Mouse (Mus musculus): Measurements from ENCODE around the gene Nek9. TPM values are rescaled to one million over a fixed set of nuclear protein-coding genes. Genes with fewer than 3 reads are reported as not detected.
A peak's percentile ranks its signal among the peaks of the same experiment; 100 is the strongest.

The Nek9 gene
- polyA plus RNA-seq, 1 experiment from 2014 or later, result 4.5 TPM

DNA sequence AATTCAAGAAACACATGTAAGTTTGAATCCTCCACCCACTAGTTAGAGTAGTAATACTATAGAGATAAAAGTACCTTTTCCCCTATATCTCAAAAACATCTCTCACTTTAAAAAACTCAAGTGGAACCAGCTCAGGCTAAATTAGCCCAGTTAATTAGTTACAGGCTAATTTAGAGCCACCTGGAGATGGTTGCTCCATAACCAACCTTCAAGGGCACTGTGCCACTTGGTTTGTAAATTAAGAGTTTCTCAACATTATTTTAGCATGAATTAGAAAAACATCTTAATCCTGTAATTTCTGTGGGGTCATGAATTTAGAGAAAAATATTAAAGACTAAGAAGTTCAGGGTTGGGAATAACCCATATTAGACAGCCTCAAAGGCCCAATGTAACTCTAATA, 47.6 kb downstream of the Nek9 start:
- Histone ChIP-seq H3K27ac (ENCODE audit: low read depth) (no peak overlapping the region), H3K9ac (replicated peaks) (no peak overlapping the region), H3K4me1 (ENCODE audit: insufficient read depth) (peaks cover 7% of the 10 kb centered on the region; the same call in 1 of the 2 replicates), H3K27me3 (ENCODE audit: insufficient read depth, low read length) (peaks cover 19% of the 10 kb centered on the region), H3K4me2 (ENCODE audit: low read depth, low read length) (no peak overlapping the region), H3K4me3 (ENCODE audit: low read depth, low read length) (no peak overlapping the region), H3K9me3 (ENCODE audit: low read length) (no peaks in the 10 kb centered on the region), H3K36me3 (replicated peaks; ENCODE audit: insufficient read depth, low read length) (no peaks in the 10 kb centered on the region)
- DNase-seq, result no peak
- TF ChIP-seq EP300 (IDR thresholded peaks at IDR 0.05; ENCODE audit: low read depth) (no peak), CTCF (IDR thresholded peaks at IDR 0.05; ENCODE audit: low read depth) (no peak)
- ATAC-seq, result no peak

DNA sequence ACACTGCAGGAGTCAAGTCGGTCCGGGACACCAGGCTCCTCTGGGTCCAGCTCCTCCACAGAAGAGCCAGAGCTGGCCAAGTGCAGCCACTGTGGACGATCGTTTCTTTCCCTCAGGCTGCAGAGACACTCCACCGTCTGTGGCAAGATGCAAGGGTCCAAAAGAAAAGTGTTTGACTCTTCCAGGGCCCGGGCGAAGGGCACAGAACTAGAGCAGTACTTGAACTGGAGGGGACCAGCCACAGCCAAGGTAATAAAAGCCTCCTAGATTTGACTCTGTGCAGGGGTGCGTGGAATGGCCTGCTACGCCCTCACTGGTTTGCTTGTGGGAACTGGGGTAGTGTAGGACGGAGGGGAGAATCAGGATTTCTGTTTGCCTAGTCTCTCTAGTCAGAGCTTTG, 48.5 kb downstream of the Nek9 start:
- H3K27ac ChIP-seq (ENCODE audit: low read depth), result no peak overlapping the region
- WGBS (ENCODE audit: insufficient replicate concordance), result 75% methylated on average over 10 of the region's 10 CpGs
- H3K36me3 ChIP-seq (replicated peaks; ENCODE audit: insufficient read depth, low read length), result no peaks in the 10 kb centered on the region
- TF ChIP-seq CTCF (IDR thresholded peaks at IDR 0.05; ENCODE audit: low read depth), result no peak
- H3K4me1 ChIP-seq (ENCODE audit: insufficient read depth), result peaks cover 7% of the 10 kb centered on the region; the same call in 1 of the 2 replicates
- H3K4me2 ChIP-seq (ENCODE audit: low read depth, low read length), result no peak overlapping the region
- H3K27me3 ChIP-seq (ENCODE audit: insufficient read depth, low read length), result peaks cover 19% of the 10 kb centered on the region
- H3K9ac ChIP-seq (replicated peaks), result no peak overlapping the region
- no peak for ATAC-seq
- no peaks in the 10 kb centered on the region for H3K9me3 ChIP-seq (ENCODE audit: low read length)
- H3K4me3 ChIP-seq (ENCODE audit: low read depth, low read length), result no peak overlapping the region
- no peak for DNase-seq

DNA sequence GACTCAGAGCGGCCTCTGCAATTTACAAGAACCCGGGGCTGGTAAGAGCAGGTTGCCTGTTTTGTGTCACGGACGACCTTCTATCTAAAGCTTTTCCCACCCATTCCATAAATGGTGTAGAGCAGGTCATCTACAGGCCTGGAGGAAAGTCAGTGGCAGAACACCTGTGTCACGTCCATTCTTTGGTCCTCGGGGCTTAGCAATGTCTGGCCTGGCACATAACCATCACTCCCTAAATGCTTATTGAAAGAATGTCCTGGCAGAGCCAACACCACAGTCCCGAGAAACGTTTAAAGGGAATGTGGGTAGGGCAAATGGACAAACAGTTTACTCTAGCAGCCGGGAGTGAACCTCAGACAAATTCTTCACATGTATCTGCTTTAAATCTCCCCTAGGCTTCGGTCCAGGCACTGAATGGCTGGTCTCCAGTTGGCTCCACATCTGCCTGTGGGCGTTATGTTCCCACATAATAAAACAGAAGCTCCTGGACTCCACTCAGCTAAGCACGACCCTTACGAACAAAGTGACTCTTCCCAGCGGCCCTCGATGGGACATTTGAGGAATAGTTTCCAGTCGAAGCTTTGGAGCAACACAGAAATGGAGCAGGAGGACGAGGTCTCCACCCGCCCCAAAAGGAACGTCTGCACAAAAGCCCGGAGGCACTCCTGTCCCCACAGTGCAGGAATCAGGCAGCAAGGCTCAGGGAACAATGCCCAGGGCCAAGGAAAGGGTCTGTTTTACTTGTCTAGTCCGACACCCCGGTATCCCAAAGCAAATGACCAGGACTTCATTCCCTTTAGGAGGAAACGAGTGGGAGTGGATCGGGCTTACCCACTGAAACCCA, 49.8 kb downstream of the Nek9 start:
- no peak overlapping the region for H3K4me3 ChIP-seq (ENCODE audit: low read depth, low read length)
- peak overlapping the region; percentile 83; the same call in 1 of the 2 replicates for H3K4me2 ChIP-seq (ENCODE audit: low read depth, low read length)
- H3K9me3 ChIP-seq (ENCODE audit: low read length), result no peaks in the 10 kb centered on the region
- H3K27ac ChIP-seq (ENCODE audit: low read depth), result no peak overlapping the region
- H3K27me3 ChIP-seq (ENCODE audit: insufficient read depth, low read length), result peaks cover 19% of the 10 kb centered on the region
- no peak for TF ChIP-seq CTCF (IDR thresholded peaks at IDR 0.05; ENCODE audit: low read depth)
- TF ChIP-seq EP300 (IDR thresholded peaks at IDR 0.05; ENCODE audit: low read depth), result no peak
- WGBS (ENCODE audit: insufficient replicate concordance), result 61% methylated on average over 24 of the region's 24 CpGs
- H3K4me1 ChIP-seq (ENCODE audit: insufficient read depth), result peaks cover 7% of the 10 kb centered on the region; the same call in 1 of the 2 replicates
- no peak for ATAC-seq
- H3K36me3 ChIP-seq (replicated peaks; ENCODE audit: insufficient read depth, low read length), result no peaks in the 10 kb centered on the region
- no peak overlapping the region for H3K9ac ChIP-seq (replicated peaks)
- DNase-seq, result no peak

DNA sequence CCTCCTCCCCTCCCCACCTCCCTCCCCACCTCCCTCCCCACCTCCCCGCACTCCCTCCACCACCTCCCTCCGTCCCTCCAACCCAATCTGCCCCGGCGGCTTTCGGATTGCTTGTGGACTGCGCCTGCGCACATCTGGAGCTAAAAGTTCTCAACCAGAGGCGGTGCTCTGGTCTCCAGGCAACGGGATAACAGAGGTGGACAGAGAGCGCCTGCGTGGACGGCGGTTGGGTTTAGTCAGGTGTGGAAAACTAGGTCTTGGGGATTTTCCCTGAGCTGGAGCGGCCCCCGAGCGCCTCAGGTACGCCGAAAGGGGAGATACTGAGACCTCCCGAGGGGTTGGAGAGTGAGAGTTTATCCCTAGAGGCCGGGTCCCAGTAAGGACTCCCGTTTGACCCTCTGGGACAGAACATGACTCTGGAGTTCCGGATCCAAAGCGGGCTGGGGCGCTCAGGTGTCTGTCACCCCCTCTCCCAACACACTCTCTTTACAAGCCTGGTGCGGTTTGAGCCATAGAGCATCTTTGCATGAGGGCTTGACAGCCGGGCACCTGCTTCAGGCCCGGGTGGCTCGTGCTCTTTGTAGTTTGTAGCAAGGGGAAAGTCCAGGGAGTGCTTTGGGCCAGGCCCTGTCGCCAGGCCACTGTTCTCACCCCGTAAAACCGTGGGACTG, 50.5 kb downstream of the Nek9 start, which contains the start of gene Zc2hc1c:
Gene Zc2hc1c (plus strand): TSS at position 106 of the 671 bp plus-strand sequence.
- Histone ChIP-seq H3K4me3 (ENCODE audit: low read depth, low read length) (peak within 1 kb of the TSS; percentile 54), H3K9me3 (ENCODE audit: low read length) (no peaks in the 10 kb centered on the region), H3K36me3 (replicated peaks; ENCODE audit: insufficient read depth, low read length) (no peaks in the 10 kb centered on the region), H3K9ac (replicated peaks) (peak within 1 kb of the TSS; percentile 47), H3K4me2 (ENCODE audit: low read depth, low read length) (peak within 1 kb of the TSS; percentile 83), H3K27ac (ENCODE audit: low read depth) (no peak within 1 kb of the TSS), H3K4me1 (ENCODE audit: insufficient read depth) (peaks cover 7% of the 10 kb centered on the region; the same call in 1 of the 2 replicates), H3K27me3 (ENCODE audit: insufficient read depth, low read length) (peaks cover 19% of the 10 kb centered on the region)
- DNase-seq (peak; percentile 85), ATAC-seq (peak; percentile 90)
- 9% methylated on average over 31 of the region's 31 CpGs for WGBS (ENCODE audit: insufficient replicate concordance)
- TF ChIP-seq CTCF (IDR thresholded peaks at IDR 0.05; ENCODE audit: low read depth) (no peak), EP300 (IDR thresholded peaks at IDR 0.05; ENCODE audit: low read depth) (no peak)

DNA sequence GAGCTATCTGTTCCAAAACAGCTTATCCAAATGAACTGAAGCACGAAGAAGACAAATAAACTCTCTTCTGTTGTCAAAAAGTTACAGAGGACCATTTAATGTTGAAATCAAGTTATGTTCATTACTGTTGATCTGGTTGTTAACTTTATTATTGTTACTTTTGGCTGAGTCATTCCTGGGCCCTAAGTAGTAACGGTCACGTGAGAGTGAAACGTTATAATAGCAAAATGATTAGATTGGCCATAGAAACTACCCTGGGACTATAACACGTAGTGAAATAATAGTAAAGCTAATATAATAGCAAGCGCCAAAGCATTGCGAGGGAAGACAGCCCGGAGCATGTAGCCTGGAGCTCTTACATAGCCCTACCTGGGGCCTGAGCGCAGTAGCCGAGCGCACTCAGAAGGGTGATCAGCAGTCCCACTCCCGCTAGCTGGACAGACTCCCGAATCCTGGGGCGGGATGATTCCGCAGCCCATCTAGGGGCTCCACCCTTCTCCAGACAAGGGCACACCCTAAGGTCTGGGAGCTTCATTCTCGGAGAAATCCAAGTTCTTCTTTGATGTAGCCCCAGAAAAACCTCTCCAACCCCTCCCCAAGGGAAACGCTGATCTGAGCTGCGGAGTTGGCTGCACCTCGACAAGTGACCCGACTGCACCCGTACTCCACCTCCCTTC, 51.2 kb downstream of the Nek9 start, which contains the start of gene Acyp1:
Gene Acyp1 (minus strand): TSS at position 630 of the 677 bp plus-strand sequence.
- DNase-seq (peak; percentile 40), ATAC-seq (peak; percentile 64)
- Histone ChIP-seq H3K27ac (ENCODE audit: low read depth) (no peak within 1 kb of the TSS), H3K9ac (replicated peaks) (peak within 1 kb of the TSS; percentile 47), H3K9me3 (ENCODE audit: low read length) (no peaks in the 10 kb centered on the region), H3K27me3 (ENCODE audit: insufficient read depth, low read length) (peaks cover 19% of the 10 kb centered on the region), H3K4me3 (ENCODE audit: low read depth, low read length) (peak within 1 kb of the TSS; percentile 54), H3K4me1 (ENCODE audit: insufficient read depth) (peaks cover 7% of the 10 kb centered on the region; the same call in 1 of the 2 replicates), H3K36me3 (replicated peaks; ENCODE audit: insufficient read depth, low read length) (no peaks in the 10 kb centered on the region), H3K4me2 (ENCODE audit: low read depth, low read length) (peak within 1 kb of the TSS; percentile 83)
- no peak for TF ChIP-seq CTCF (IDR thresholded peaks at IDR 0.05; ENCODE audit: low read depth)
- no peak for TF ChIP-seq EP300 (IDR thresholded peaks at IDR 0.05; ENCODE audit: low read depth)
- WGBS (ENCODE audit: insufficient replicate concordance), result 12% methylated on average over 21 of the region's 21 CpGs

DNA sequence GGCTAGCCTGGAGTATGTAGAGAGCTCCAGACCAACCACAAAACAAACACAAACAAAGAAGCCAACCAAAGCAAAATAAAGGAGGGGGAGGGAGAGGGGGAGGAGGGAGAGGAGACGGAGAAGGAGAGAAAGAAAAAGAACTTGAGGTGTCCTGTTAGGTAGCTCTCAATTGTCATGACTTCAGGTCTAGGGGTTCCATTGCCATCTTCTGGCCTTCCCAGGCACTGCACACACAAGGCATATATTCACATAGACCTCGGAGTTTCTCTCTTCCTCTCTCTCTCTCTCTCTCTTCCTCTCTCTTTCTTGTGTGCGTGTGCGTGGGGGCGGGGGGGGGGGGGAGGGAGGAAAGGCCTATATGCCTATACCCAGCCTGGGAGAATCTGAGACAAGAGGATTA, 52.2 kb downstream of the Nek9 start:
- Histone ChIP-seq H3K36me3 (replicated peaks; ENCODE audit: insufficient read depth, low read length) (no peaks in the 10 kb centered on the region), H3K27me3 (ENCODE audit: insufficient read depth, low read length) (peaks cover 19% of the 10 kb centered on the region), H3K4me1 (ENCODE audit: insufficient read depth) (peaks cover 7% of the 10 kb centered on the region; the same call in 1 of the 2 replicates), H3K9ac (replicated peaks) (no peak overlapping the region), H3K27ac (ENCODE audit: low read depth) (no peak overlapping the region), H3K4me3 (ENCODE audit: low read depth, low read length) (no peak overlapping the region), H3K9me3 (ENCODE audit: low read length) (no peaks in the 10 kb centered on the region), H3K4me2 (ENCODE audit: low read depth, low read length) (no peak overlapping the region)
- 15% methylated on average over 2 of the region's 5 CpGs for WGBS (ENCODE audit: insufficient replicate concordance)
- ATAC-seq, result no peak
- DNase-seq, result peak; percentile 48
- TF ChIP-seq EP300 (IDR thresholded peaks at IDR 0.05; ENCODE audit: low read depth) (no peak), CTCF (IDR thresholded peaks at IDR 0.05; ENCODE audit: low read depth) (peak; percentile 70)
